Mouse (Mus musculus): Measurements from ENCODE around the gene Trappc10.

The Trappc10 gene

DNA sequence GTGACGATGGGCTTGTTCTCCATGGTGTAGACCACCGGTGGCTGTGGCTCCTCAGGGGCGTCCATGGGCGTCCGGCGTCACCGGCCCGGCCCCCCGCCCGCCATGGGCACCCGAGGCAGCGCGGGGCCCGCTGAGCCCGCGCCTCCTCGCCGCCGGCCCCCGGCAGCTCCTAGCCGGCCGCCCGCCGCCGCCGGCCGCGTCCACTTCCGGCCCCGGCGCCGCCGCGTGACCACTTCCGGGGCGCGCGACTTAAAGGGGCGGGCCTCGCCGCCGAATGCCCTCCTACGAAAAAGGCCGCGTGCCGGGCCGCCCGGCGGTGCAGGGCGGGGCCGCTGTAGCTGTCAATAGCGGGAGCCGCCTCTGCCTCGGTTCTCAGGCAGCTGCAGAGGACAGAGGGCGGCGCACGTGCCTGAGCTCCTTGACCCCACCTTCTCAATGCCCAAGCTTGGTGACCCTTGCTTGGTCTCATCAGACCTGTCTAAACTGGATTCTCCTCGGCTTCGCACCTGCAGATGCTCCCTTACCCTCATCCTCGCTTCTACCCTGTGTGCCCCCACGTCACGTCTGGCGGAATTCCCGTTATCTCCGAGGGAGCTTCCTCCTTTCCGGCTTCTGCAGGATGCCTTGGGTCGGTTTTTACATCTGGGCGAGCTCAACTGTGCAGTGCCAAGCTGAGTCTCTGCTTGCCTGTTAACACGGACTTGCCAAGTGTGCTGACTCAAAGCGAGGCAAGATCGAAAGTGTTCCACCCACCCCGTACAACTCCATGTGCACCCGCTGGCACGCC lies at the start of gene Trappc10:
TSS of gene Trappc10 (minus strand) at position 204 of the 787 bp plus-strand sequence.
- DNase-seq (ENCODE audit: low spot score) = peak; percentile 76

DNA sequence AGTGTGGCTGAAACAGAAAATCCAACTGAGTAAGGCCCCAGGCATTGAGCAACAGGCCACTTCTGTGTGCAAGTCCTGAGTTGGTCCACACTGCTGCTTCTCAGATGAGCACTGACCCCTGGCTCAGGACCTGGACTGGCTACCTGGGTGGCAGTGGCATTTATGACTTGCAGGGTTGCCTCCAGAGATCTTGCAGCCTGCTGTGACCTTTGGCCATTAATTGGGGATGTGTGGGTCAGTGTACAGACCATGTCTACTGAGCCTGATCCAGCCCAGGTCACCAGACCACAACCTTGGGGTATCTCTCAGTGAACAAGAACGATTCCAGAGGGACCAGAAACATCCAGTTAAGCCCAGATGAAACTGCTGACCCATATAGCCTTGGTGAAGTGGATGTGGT lies 49.1 kb upstream of the Trappc10 start:
- no peak for DNase-seq (ENCODE audit: low spot score)

DNA sequence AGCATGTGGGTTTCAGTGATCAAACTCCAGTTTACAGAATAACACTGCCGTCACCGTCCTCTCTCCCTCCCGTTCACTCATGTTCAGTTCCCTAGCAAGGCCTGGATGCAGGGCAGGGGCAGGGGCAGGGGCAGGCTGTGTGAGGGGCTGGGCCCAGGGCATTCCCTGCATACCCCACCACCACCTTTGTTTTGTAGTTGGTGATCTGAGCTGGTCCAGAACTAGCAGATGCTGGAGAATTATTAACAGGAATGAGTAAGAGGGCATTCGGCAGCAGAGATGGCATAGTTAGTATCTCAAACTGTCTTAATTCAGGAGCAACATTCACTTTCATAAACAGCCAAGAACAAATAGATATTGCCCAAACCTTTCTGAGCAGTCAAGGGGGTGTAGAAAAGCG lies 47.9 kb upstream of the Trappc10 start:
- DNase-seq (ENCODE audit: low spot score) = no peak

DNA sequence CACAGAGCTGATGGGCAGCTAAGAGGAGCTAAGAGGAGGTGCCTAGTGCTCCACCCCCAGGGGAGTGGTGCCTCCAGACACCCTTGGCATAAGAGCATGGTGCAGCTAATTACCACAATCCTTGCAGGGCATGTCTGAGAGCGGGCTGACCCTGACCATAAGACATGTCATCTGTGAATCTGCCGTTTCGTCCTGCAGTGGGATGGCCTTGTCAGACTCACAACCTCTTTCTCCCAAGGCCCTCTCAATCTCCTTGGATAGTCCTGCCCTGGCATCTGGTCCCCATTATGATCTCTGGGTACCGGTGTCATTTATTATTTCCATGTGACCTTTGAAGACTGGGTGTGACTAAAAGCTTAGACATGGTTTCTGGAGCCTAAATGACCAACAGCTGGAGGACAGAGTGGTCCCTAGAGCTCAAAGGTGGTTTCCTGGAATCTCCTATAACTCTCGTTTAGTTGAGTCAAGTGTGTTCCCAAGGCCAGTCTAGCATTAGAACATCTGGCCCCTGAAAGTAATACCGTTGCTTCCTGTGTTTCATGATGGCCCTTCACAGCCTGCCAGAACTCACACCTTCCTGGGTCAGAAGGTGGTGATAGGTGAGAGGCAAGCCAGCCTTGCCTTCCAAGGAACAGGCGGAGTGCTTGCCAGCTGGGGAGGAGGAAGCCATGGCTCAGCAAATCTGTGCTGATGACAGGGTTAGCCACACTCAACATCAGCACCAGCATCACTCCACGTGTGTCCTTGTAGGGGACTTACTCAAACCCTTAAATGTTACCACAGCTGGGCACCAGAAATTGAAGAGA lies 46.5 kb upstream of the Trappc10 start:
- DNase-seq (ENCODE audit: low spot score) = no peak

DNA sequence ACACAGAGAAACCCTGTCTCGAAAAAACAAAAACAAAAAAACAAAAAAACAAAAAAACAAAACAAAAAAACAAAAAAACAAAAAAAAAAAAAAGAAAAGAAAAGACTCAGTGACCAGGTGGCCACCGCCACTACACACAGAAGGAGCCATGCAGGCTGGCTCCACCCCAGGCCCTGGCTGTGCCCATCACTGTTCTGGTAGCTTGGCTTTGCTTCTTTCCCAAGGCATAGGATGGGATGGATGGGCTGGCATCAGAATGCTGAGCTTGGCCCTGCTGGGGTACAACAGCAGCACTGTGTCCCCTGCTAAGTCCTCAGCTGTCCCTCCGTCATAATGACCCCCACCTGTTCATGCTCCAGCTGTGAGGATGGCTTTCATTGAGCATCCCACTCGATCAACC lies 44.5 kb upstream of the Trappc10 start:
- no peak for DNase-seq (ENCODE audit: low spot score)

DNA sequence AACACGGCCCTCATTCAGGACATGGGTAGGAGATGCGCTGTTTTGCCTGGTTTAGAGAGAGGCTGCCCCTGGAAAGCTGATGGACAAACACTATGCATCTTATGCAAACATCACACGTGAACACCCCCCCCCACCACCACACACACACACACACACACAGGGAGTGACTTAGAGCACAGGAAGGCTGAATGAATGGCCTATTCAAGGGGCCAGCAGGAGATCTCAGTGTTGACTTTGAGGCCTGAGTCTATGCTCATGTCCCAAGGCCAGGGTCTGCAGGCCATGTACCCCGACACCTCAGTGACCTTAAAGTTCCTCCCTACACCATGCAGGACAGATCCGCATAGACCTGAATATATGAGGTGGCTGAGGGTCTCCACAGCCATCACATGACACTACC lies 43.7 kb upstream of the Trappc10 start:
- no peak for DNase-seq (ENCODE audit: low spot score)

DNA sequence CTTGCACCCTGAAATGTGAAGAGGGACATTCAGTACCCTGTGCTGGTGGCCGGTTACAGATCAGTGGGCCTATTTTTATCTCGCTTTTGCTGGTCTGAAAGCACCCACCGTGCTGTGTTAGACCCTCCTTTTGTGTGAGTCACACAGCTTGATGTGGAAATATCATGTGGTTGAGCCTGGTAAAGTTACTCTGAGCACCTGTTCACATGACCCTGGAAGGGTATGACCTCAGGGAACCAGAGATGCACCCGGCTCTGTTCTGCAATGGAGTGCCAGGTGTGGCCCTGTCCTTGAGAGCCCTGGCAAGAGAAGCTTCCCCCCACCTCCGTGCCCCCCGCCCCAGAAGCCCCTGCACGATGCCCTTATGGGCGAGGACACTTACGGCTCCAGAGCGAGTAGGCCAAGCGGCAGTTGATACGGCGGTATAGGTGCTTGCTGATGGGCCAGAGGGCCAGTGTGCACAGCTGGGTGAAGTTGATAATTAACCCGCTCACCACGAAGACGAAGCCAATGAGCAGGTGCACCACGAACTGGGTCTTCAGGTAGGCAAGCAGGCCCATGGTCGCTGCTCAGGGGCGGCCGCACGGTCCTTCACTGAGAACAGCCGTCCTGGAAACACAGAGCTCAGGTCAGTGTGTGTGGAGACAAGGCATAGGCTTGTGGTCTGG lies 43.2 kb upstream of the Trappc10 start:
- DNase-seq (ENCODE audit: low spot score) = no peak

DNA sequence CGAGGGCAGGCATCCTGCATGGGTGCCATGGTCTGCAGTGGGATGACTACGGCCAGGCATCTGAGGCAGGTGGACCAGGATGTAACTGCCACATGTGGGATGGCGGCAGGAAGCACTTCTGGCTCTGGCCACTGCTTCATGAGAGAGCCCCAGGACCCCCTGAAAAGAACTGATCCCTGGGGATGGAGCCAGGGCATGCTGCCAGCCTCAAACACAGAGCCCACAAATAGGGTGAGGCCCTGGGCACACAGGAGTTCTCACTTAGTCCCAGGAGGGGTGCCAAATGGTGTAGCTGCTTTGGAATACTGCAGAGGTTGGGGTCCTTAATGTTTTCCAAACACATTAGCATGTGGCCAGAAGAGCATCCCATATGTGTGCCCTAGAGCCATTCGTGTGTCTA lies 41.5 kb upstream of the Trappc10 start:
- no peak for DNase-seq (ENCODE audit: low spot score)

DNA sequence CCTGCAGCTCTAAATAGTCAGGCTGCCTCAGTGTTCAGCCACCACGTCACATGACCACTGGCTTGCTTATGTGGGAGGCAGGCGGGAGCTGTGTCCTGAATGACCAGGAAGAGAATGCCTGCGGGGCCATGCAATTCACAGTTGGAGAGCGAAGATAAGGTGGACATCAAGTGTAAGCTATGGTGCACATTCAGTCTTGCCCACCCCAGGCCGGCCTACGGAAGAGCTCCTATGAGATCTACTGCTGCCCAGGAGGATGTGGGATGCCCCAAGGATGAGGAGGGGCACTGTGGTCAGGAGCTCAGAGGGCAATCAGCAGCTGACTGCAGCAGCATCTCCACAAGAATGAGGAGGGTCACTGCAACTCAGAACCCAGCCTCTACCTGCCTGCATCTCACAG lies 41.0 kb upstream of the Trappc10 start:
- DNase-seq (ENCODE audit: low spot score) = no peak

DNA sequence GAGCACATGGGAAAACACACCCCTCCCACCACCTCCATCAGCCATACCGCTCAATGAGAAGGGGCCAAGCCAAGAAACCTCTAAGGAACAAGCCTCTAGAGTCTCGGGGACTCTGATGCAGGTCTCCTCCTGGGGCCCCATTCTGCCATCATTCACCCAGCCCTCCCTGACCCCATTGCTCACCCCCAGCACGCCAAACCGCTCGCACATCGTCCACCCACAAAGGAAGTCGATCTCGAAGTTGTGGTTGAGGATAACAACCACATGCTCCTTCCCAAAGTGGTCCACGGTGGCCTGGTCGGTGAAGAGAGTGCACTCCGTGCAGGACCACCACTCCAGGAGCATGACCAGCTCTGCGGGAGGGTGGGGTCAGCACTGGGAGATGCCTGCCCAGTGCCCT lies 40.4 kb upstream of the Trappc10 start:
- no peak for DNase-seq (ENCODE audit: low spot score)

DNA sequence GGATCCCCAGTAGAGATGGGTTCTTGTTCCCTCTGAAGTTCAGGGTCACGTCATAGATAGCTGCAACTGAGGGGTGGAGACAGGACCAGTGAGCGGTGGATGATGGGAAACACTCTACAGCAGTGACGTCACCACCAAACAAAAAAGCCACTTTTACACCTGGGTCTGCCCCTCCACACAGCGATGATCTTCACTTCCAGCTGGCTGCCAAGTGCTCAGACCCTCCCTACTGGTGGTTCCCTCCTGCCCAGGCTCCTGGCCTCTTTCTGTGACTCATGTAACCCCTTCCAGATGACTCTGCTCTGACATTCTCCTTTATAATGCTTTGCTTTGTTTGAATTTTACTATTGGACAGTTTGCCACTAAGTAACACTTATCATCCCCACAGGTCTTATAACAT lies 38.0 kb upstream of the Trappc10 start:
- DNase-seq (ENCODE audit: low spot score) = no peak

DNA sequence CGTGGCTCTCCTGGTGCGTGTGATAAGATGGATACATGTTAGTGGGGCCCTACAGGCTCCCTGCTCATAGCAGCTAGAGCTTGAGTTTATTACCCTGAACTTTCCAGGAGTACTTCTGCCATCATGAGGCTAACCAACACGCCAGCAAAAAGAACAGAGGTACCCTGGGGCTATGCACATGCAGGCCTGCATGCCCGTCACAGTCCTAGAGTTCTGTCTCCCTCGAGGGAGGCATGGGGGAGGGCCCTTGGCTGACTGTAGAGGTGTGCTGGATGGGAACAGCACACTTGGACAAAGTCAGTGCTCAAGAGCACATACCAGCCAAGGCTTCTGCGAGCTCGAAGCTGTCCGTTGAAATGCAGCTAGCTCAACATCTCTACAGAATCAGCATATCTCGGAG lies 36.0 kb upstream of the Trappc10 start:
- no peak for DNase-seq (ENCODE audit: low spot score)

DNA sequence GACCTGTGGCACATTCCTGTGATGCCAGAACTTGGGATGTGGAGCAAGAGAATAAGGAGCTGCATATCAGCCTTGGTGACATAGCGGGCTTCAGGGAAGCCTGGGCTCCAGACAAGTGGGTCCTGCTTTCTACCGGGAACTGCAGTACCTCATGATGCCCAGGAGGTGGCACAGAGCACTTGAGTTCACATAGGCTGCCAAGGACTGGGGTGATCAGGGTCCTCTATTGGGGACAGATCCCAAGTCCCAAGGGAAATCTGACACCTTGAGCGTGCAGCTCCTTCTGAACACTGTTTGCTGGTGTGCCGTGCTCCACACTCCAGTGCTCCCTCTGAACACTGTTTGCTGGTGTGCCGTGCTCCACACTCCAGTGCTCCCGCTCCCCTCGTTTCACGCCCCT lies 34.8 kb upstream of the Trappc10 start:
- DNase-seq (ENCODE audit: low spot score) = no peak

DNA sequence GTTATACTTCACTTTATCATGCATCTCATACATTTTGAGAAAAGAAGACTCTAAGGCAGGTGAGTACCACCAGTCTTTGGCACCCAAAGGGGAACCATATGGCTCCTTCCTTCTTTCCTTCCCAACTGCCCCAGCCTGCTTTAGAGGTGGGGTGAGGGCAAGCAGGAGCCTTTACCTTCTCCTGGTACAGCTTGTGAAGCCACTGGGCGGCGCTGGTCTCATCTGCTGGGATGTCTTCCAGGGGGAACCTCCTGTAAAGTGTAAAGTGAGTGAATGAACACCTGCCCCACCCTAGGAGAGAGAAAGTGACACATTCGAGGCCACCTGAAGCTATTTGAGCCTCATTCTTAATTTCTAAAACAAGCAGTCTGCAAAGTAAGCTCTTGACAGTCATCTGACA lies 33.4 kb upstream of the Trappc10 start:
- DNase-seq (ENCODE audit: low spot score) = no peak

DNA sequence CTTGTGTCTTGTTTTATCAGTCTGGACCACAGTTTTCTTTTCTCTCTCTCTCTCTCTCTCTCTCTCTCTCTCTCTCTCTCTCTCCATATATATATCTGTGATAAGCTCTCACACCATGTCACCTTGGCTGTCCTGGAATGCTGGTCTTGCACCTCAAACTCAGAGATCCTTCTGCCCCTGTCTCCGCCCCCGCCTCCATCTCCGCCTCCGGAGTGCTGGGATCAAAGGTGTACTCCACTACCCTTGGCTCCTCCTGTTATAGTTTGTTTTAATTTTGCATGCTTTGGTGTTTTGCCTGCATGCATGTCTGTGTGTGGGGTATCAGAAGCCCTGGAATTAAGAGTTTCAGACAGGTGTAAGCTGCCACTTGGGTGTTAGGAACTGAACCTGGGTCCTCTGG lies 31.8 kb upstream of the Trappc10 start:
- DNase-seq (ENCODE audit: low spot score) = no peak

DNA sequence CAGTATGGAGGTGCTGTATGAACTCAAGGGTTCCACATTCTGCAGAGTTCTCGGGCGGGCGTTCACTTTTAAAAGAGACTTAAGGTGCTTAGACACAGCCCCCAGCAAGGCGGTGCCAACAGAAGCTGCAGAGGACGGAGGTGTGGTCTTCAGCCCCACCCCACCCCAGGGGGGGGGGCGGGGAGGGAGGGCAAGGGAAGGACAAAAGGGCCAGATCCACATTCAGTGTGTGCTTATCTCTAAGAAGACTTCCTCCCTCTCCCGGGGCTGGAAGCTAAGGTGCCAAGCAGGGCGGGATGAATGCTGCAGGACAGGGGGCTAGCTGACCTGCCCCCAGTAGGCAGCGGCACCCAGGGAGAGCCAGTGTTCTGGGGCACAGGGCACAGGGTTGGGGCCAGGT lies 28.5 kb upstream of the Trappc10 start:
- DNase-seq (ENCODE audit: low spot score) = no peak

DNA sequence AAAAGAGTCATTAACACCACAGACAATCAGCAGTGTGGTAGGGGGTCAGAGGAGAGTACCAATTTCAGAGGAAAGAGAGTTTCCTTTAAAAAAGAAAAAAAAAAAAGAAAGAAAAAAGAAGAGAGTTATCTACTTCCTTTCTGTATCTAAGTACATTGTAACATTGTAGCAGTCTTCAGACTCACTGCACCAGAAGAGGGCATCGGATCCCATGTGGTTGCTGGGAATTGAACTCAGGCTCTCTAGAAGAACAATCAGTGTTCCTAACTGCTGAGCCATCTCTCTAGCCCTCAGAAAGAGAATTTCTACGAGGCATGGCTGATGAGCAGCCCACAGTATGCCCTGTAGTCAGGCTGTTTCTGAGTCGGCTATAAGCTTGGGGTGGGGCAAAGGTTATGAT lies 21.4 kb upstream of the Trappc10 start:
- DNase-seq (ENCODE audit: low spot score) = no peak

DNA sequence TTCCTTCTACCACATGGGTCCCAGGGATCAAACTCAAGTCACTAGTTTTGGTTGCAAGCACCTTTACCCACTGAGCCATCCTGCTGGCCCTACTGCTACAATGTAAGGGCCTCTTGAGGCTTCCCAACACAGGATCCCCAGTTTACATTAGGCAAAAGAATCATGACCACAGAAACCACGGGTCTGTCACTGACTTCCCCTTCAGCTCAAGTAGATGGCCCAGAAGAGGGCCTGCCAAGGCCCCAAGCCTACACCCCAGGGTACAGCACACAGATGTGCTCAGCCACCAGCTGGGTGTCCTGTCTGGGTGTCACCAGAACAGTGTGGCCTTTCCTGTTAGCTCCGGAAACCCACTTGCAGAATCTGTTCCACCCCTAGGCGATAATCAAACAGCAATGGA lies 20.3 kb upstream of the Trappc10 start:
- DNase-seq (ENCODE audit: low spot score) = no peak

DNA sequence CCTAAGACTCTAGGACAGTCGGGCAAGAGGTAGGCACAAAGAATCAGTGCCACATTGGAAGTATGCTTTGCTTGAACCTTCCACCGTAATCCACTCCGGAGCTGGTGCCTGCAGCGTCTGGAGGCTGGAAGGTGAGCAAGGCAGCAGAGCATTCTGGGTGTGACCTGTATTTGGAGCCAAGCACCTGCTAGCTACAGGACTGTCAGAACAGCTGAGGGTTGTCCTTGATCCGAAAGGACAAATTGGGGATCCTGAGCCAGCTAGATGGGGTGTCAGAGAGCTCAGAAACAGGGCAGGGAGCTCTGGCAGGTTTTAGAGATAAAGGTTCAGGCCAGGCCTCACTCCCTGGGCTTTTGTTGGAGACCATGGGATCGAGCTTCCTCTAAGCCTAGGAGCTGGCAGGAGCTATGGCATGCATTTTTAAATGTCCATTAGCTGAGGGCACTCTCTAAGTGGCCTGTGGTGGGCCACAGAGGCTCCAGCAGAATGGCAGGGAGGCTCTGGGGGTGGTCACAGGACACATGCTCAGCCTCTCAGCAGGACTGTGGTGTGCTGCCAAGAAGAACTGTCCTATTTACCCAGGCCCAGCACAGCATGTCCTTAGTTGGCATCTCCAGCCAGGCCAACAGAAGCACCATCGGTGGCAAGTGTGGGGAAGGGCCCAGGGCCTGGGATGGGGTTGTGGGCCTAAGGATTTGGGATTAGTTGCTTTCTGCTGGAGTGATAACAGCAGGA lies 16.6 kb upstream of the Trappc10 start:
- DNase-seq (ENCODE audit: low spot score) = no peak

DNA sequence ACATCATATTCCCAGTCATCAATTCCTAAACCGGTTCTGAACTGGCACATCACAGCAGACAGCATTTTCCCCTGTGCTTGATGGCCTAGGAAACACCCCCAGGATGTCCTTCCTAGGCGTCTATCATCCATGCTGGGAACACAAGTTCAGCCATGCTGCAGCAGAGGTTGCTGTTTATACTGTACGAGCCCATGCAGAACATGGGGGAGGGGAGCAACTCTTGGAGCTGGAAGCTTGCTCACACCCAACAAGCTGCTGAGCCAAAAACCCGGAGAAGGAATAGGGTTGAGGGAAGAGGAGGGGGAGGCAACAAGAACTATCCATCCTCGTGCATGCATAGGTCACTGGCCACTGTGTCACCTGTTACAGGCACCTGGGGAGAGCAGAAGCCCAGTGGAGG lies 15.9 kb upstream of the Trappc10 start:
- DNase-seq (ENCODE audit: low spot score) = no peak

DNA sequence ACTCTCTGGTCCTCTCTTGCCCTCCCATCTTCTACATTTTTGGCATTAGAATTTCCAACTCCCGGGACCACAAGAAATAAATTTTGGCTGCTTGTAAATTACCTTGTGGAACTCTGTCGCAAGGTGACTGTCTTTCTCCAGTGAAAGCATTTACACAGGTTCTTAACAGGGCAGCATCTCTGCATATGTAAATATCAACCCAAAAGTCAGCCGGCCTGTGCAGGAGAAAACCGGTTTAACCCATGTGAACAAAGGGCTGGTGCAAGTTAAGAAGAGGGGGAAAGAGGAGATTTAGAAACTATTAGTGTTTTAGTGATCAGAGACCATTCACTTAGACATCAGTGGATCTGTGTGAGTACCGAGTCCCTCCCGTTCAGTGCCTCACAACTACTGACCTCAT lies 15.3 kb upstream of the Trappc10 start:
- DNase-seq (ENCODE audit: low spot score) = no peak

DNA sequence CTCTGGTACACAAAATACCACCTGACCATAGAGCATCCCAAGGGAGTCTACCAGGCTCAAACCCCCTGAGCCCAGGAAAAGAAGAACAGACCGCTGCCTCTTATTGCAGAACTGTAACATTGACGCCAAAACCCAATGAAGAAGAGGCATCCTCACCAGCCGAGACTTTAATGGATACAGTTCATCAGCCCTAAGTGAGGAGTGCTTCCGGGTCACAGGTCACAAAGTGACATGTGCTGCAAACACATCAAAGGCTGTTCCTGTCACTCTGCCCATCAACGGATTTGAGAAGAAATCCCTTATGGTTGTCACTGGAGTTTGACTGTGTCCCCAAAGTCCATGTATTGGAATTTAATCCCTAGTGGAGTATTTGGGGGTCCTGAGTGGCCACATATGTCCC lies 14.8 kb upstream of the Trappc10 start:
- no peak for DNase-seq (ENCODE audit: low spot score)
